Mouse (Mus musculus): ENCODE measurements around the gene Rab10.

GRCm38 (mm10) chr12:3236831-3237681 is 72.7 kb downstream of the Rab10 start:
- TF ChIP-seq EP300 (IDR thresholded peaks at IDR 0.05; ENCODE audit: low read depth): no peak
- TF ChIP-seq CTCF (IDR thresholded peaks at IDR 0.05; ENCODE audit: low read depth): no peak
